Mouse (Mus musculus) forebrain, embryonic 14.5 days (tissue): ENCODE results near the gene Arhgef7. TPM values are rescaled to one million over a fixed set of nuclear protein-coding genes. Genes with fewer than 3 reads are reported as not detected.
A peak's percentile ranks its signal among the peaks of the same experiment; 100 is the strongest.

Experiments used
- ATAC-seq: fragments of 200-750 bp; cut with Nextera tagmentation; 2 replicates; pipeline ENCODE4 v1.8.0; 2017; ENCODE audit warnings: mild to moderate bottlenecking, moderate library complexity
- DNase-seq: peaks from one replicate; pipeline ENCODE4 v3.0.0-alpha.2; 2015; ENCODE audit warnings: low spot score
- H3K27ac ChIP-seq: fragments of 300-500 bp; sonication (generic); 2 replicates; pipeline ENCODE4 v1.5.1; 2014; ENCODE audit warnings: low read depth, mild to moderate bottlenecking, control low read depth, low read length, moderate library complexity
- H3K27me3 ChIP-seq: fragments of 300-500 bp; sonication (generic); replicated peaks from 2 replicates; pipeline ENCODE4 v1.6.1; 2014; ENCODE audit warnings: low read length, control low read depth, mixed read lengths; ENCODE audit not compliant: control insufficient read depth, insufficient read depth
- H3K36me3 ChIP-seq: fragments of 300-500 bp; sonication (generic); 2 replicates; pipeline ENCODE4 v1.6.1; 2014; ENCODE audit warnings: low read length, control low read depth; ENCODE audit not compliant: control insufficient read depth, insufficient read depth
- H3K4me1 ChIP-seq: fragments of 300-500 bp; sonication (generic); 2 replicates; pipeline ENCODE4 v1.6.1; 2014; ENCODE audit warnings: antibody characterized with exemption, low read length, control low read depth; ENCODE audit not compliant: control insufficient read depth, insufficient read depth
- H3K4me2 ChIP-seq: fragments of 300-500 bp; sonication (generic); 2 replicates; pipeline ENCODE4 v1.6.1; 2014; ENCODE audit warnings: mild to moderate bottlenecking, control low read depth, low read length
- H3K4me3 ChIP-seq: fragments of 300-500 bp; sonication (generic); 2 replicates; pipeline ENCODE4 v1.5.1; 2014; ENCODE audit warnings: low read depth, low read length, control low read depth
- H3K9ac ChIP-seq: fragments of 300-500 bp; sonication (generic); 2 replicates; pipeline ENCODE4 v1.6.1; 2014; ENCODE audit warnings: mild to moderate bottlenecking, low read length, control low read depth, moderate library complexity
- H3K9me3 ChIP-seq: fragments of 300-500 bp; sonication (generic); replicated peaks from 2 replicates; pipeline ENCODE4 v1.6.1; 2016; ENCODE audit warnings: low read length, control low read depth, mixed read lengths; ENCODE audit not compliant: control insufficient read depth
- WGBS: fragments of 180-500 bp; shearing (Covaris S2); extraction: QIAGEN DNeasy Blood & Tissue Kit; methylation state at CpG from one replicate; pipeline ENCODE4 v1.1.7; 2014; 5-methylcytosine and 5-hydroxymethylcytosine counted together
- polyA plus RNA-seq: library from polyadenylated mRNA; unstranded; fragments of >200 nt; fragmentation: Nextera tagmentation; extraction: Ambion mirVana; gene quantifications from 2 replicates; pipeline ENCODE4 v1.2.1, GENCODE M21; 2014

The Arhgef7 gene
- polyA plus RNA-seq, 1 experiment from 2014 or later: 62.2 TPM

DNA sequence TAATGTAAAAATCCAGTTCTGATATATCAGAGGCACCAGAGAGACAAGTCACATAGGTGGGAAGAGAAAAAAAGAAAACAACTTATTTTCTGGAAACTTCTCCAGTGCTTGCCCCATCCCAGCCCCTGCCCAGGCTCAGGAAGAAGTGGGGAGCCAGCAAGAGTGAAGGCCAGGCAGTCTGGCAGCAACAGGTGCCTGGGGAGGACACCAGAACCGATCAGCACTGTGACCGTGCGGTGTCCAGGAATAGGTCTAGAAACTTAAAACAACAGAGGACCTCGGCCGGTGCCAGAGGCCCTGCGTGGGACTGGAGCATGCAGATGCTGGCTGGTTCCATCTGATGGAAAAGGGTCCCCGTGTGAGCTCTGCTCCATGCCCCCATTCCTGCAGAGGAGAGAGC lies 30.1 kb upstream of the Arhgef7 start:
- H3K36me3 ChIP-seq: no peaks in the 10 kb centered on the region
- WGBS: 94% methylated on average over 7 of the region's 7 CpGs

DNA sequence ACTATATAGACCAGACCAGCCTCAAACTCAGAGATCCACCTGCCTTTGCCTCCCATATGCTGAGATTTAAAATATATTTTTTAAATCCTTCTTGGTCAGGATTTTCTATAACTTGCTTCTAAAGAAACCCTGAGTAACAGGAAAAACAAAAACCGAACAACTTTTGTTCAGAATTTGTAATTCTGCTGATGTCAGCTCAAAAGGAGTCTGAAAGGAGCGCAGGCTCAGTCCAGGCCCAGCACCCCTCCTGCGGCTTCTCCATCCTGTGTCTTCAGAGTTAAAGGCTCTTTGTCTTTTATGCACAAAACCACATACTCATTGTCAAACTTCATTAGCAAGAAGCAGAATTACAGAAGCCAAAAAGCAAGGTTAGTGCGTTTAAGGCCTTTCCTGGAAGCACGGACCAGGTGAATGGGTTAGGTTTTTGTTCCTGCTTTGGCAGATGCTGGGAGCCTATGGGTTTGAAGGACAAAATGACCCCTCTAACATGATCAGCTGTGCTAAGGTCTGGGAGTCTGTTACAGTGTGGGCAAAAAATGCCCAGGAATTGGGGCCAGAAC lies 28.0 kb upstream of the Arhgef7 start:
- Histone ChIP-seq H3K27ac (no peak overlapping the region), H3K36me3 (no peaks in the 10 kb centered on the region), H3K27me3 (no peaks in the 10 kb centered on the region), H3K9me3 (no peaks in the 10 kb centered on the region), H3K4me1 (no peaks in the 10 kb centered on the region), H3K4me2 (no peak overlapping the region), H3K4me3 (no peak overlapping the region), H3K9ac (no peak overlapping the region)
- ATAC-seq: no peak
- WGBS: 66% methylated on average over 5 of the region's 5 CpGs
- no peak for DNase-seq

More for the DNA sequence above, 30.1 kb upstream of the Arhgef7 start:
- no peak overlapping the region for H3K27ac ChIP-seq
- H3K9me3 ChIP-seq: no peaks in the 10 kb centered on the region
- no peak for DNase-seq
- no peak overlapping the region for H3K9ac ChIP-seq
- H3K4me1 ChIP-seq: no peaks in the 10 kb centered on the region
- no peak for ATAC-seq
- H3K4me2 ChIP-seq: no peak overlapping the region
- no peak overlapping the region for H3K4me3 ChIP-seq
- no peaks in the 10 kb centered on the region for H3K27me3 ChIP-seq

GRCm38 (mm10) chr8:11700060-11701032 lies 27.2 kb upstream of the Arhgef7 start:
- Histone ChIP-seq H3K36me3 (no peaks in the 10 kb centered on the region), H3K27me3 (no peaks in the 10 kb centered on the region), H3K9me3 (no peaks in the 10 kb centered on the region), H3K4me3 (peak overlapping the region; percentile 16; the same call in 1 of the 2 replicates), H3K4me2 (peak overlapping the region; percentile 43), H3K27ac (no peak overlapping the region), H3K4me1 (no peaks in the 10 kb centered on the region), H3K9ac (peak overlapping the region; percentile 50; the same call in 1 of the 2 replicates)
- ATAC-seq: peak; percentile 88
- peak; percentile 84 for DNase-seq
- WGBS: 38% methylated on average over 26 of the region's 26 CpGs

DNA sequence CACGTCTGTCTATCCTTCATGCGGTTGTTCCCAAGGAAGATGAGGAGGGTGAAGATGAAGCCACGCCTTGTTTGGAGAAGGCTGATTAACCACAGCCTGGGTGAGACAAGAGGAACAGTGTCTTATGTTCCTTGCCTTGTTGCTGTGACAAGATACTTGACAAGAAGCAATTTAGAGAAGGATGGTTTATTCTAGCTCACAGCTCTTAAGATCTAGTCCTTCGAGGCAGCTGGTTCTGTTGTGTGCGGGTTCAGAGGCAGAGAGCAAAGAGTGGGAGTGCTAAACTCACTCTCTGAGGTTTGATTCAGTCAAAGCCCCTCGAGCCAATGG lies 26.5 kb upstream of the Arhgef7 start, which contains the start of gene 1700016D06Rik:
TSS of gene 1700016D06Rik (minus strand) at position 31 of the 330 bp plus-strand sequence.
- Histone ChIP-seq H3K9me3 (no peaks in the 10 kb centered on the region), H3K9ac (peak within 1 kb of the TSS; percentile 50; the same call in 1 of the 2 replicates), H3K4me1 (no peaks in the 10 kb centered on the region), H3K4me3 (peak within 1 kb of the TSS; percentile 16; the same call in 1 of the 2 replicates), H3K36me3 (no peaks in the 10 kb centered on the region), H3K27me3 (no peaks in the 10 kb centered on the region), H3K27ac (no peak within 1 kb of the TSS), H3K4me2 (peak within 1 kb of the TSS; percentile 43)
- ATAC-seq (no peak), DNase-seq (no peak)
- 70% methylated on average over 6 of the region's 6 CpGs for WGBS

DNA sequence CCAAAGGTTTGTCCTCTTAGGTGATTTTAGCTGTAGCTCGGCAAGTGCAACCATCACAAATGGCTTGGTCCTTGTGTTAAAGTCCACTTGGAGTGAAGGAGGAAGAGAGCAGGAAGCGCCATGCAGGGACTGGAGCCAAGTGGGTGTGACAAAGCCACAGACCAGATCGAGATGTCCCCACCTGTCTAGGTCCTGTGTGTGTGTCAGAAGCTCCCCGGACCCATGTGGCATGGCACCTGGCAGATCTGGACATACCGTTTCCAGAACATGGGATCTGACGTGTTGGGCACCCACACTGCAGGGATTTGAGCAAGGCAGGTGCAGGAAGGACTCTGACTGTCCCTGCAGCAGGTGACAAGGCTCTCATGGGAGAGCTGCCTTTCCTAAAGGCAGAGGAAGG lies 26.1 kb upstream of the Arhgef7 start:
- DNase-seq: no peak
- H3K4me2 ChIP-seq: no peak overlapping the region
- WGBS: 87% methylated on average over 6 of the region's 6 CpGs
- no peaks in the 10 kb centered on the region for H3K4me1 ChIP-seq
- no peaks in the 10 kb centered on the region for H3K36me3 ChIP-seq
- H3K9ac ChIP-seq: no peak overlapping the region
- H3K9me3 ChIP-seq: no peaks in the 10 kb centered on the region
- no peak overlapping the region for H3K4me3 ChIP-seq
- H3K27ac ChIP-seq: no peak overlapping the region
- no peak for ATAC-seq
- H3K27me3 ChIP-seq: no peaks in the 10 kb centered on the region

DNA sequence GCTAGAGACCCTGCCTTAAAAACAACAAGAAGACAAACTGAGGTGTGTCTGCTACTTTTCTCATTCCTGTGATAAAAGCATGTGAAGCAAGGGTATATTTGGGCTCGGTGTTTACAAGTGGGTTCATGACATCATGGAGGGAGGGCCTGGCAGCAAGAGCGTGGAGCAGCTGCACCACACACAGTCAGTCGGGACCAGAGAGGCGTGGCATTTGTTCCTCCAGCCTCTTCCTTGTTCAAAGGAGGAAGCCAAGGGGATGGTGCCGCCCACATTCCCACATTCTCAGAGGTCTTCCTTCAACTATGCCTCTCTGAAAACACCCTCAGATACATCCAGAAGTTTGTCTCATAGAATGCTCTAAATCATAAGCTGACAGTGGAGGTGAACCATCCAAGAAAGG lies 23.7 kb upstream of the Arhgef7 start:
- no peak overlapping the region for H3K9ac ChIP-seq
- no peak overlapping the region for H3K4me3 ChIP-seq
- WGBS: 90% methylated on average over 5 of the region's 5 CpGs
- H3K36me3 ChIP-seq: no peaks in the 10 kb centered on the region
- H3K9me3 ChIP-seq: no peaks in the 10 kb centered on the region
- no peaks in the 10 kb centered on the region for H3K4me1 ChIP-seq
- no peak overlapping the region for H3K27ac ChIP-seq
- no peak overlapping the region for H3K4me2 ChIP-seq
- ATAC-seq (no peak), DNase-seq (no peak)
- H3K27me3 ChIP-seq: no peaks in the 10 kb centered on the region

- 74% methylated on average over 6 of the region's 6 CpGs for WGBS
- DNase-seq: no peak
- H3K27me3 ChIP-seq: no peaks in the 10 kb centered on the region
Observed at GRCm38 (mm10) chr8:11704716-11705420, 22.7 kb upstream of the Arhgef7 start.

GRCm38 (mm10) chr8:11705818-11706217 lies 21.7 kb upstream of the Arhgef7 start:
- Histone ChIP-seq H3K9me3 (no peaks in the 10 kb centered on the region), H3K4me2 (no peak overlapping the region), H3K36me3 (no peaks in the 10 kb centered on the region), H3K27me3 (no peaks in the 10 kb centered on the region), H3K4me3 (no peak overlapping the region), H3K27ac (no peak overlapping the region), H3K9ac (no peak overlapping the region), H3K4me1 (no peaks in the 10 kb centered on the region)
- WGBS: 88% methylated on average over 12 of the region's 12 CpGs
- ATAC-seq: no peak
- no peak for DNase-seq

More at GRCm38 (mm10) chr8:11704716-11705420, 22.7 kb upstream of the Arhgef7 start:
- ATAC-seq: no peak
- no peak overlapping the region for H3K4me2 ChIP-seq
- no peak overlapping the region for H3K4me3 ChIP-seq
- H3K9me3 ChIP-seq: no peaks in the 10 kb centered on the region
- H3K36me3 ChIP-seq: no peaks in the 10 kb centered on the region
- H3K27ac ChIP-seq: no peak overlapping the region
- H3K9ac ChIP-seq: no peak overlapping the region
- H3K4me1 ChIP-seq: no peaks in the 10 kb centered on the region
